Mouse (Mus musculus) testis, adult 2 months (tissue): ENCODE results near the gene Smc6.

ENCODE experiments used
- CTCF ChIP-seq: fragments of 200-500 bp; IDR thresholded peaks from 2 replicates; pipeline ENCODE4 v1.5.1; 2012; ENCODE audit warnings: low read depth, mild to moderate bottlenecking, inconsistent platforms, low read length, moderate library complexity; ENCODE audit not compliant: control insufficient read depth, insufficient read depth, insufficient replicate concordance
- POLR2A ChIP-seq: fragments of 200-500 bp; IDR thresholded peaks from 2 replicates; pipeline ENCODE4 v1.6.1; 2012; ENCODE audit warnings: low read depth, mild to moderate bottlenecking, inconsistent platforms, low read length, moderate library complexity; ENCODE audit not compliant: control insufficient read depth

DNA sequence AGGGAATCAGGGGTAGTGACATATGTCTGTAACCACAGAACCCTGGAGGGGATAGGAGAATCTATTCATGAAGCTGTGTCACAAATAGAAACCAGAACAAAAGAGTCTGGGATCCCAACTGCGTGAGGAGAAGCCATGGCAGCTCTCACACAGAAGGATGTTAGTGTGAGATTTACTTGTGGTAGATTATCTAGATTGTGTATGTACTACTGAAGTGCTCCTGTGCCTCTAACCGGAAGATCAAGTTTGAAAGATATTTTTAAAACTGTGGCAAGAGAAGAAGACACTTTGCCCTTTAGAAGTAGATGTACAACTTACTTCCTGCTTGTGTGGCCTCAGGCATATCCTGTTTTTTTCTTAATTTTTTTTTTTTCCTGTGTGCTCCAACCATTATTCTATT lies 35.4 kb upstream of the Smc6 start:
- no peak for TF ChIP-seq POLR2A
- TF ChIP-seq CTCF, result no peak
